Mouse (Mus musculus): ENCODE measurements around the gene Sdhaf4. TPM values are rescaled to one million over a fixed set of nuclear protein-coding genes. Genes with fewer than 3 reads are reported as not detected.
"Not testable (repeated sequence)": the region's sequence is repeated elsewhere in the genome, so short reads cannot be mapped to it uniquely, and the experiment has no call there.

Gene Sdhaf4
- total and polyA plus RNA-seq, 2 experiments from 2014 or later: 41.3 to 111 TPM

DNA sequence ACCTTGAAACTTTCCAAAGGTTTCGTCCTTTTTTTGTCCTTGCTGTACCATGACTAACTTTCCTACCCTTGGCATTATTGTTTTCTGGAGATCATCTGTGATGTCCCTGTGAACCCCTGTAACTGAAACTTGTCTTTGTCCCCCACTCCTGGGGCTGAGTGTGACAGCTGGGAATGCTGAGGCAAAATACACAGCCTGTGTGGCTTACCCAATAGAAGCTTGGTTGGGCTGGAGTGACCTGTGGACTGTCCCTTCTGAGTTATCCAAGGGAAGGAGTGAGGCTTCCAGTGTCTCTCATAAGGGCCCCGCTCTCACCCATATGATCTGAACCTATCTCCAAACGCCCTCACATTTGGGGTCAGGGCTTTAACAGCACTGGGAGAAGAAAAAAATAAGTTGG is 8.0 kb downstream of the Sdhaf4 start:
- Histone ChIP-seq H3K36me3 (ENCODE audit: insufficient read depth, low read length) (peaks cover 10% of the 10 kb centered on the region; the same call in 1 of the 2 replicates), H3K4me1 (ENCODE audit: insufficient read depth, low read length) (no peaks in the 10 kb centered on the region), H3K9ac (replicated peaks; ENCODE audit: low read length, poor library complexity, severe bottlenecking) (no peak overlapping the region), H3K4me3 (ENCODE audit: low read depth, low read length) (no peak overlapping the region), H3K27me3 (ENCODE audit: insufficient read depth, low read length) (no peaks in the 10 kb centered on the region), H3K4me2 (ENCODE audit: low read depth, low read length, poor library complexity, severe bottlenecking) (no peak overlapping the region), H3K27ac (ENCODE audit: low read depth, low read length) (no peak overlapping the region), H3K9me3 (ENCODE audit: low read length) (no peaks in the 10 kb centered on the region)
- ATAC-seq (ENCODE audit: low FRiP score) (no peak), DNase-seq (ENCODE audit: low spot score) (no peak)
- no peak for TF ChIP-seq CTCF (IDR thresholded peaks at IDR 0.05)
- 97% methylated on average over 3 of the region's 3 CpGs for WGBS

DNA sequence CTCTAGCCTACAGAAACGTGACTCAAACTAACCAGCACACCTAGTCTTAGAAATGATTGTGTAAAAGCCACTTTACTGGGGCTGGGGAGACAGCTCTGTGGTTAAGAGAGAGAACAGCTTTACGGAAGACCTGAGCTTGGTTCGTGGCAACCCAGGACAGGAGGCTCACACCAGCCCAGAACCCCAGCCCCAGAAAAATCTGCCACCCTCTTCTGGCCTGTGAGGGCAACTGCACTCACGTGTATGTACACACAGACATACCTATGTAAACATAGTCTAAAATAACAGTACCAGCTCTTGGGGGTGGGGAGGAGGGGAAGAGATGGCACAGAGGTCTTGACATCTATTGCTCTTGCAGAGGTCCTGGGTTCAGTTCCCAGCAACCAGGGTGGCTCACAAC is 10.0 kb downstream of the Sdhaf4 start:
- Histone ChIP-seq H3K4me2 (ENCODE audit: low read depth, low read length, poor library complexity, severe bottlenecking) (no peak overlapping the region), H3K36me3 (ENCODE audit: insufficient read depth, low read length) (peaks cover 7% of the 10 kb centered on the region; the same call in 1 of the 2 replicates), H3K9me3 (ENCODE audit: low read length) (no peaks in the 10 kb centered on the region), H3K9ac (replicated peaks; ENCODE audit: low read length, poor library complexity, severe bottlenecking) (no peak overlapping the region), H3K4me3 (ENCODE audit: low read depth, low read length) (no peak overlapping the region), H3K27me3 (ENCODE audit: insufficient read depth, low read length) (no peaks in the 10 kb centered on the region), H3K27ac (ENCODE audit: low read depth, low read length) (no peak overlapping the region), H3K4me1 (ENCODE audit: insufficient read depth, low read length) (no peaks in the 10 kb centered on the region)
- TF ChIP-seq CTCF (IDR thresholded peaks at IDR 0.05): no peak
- 97% methylated on average over 4 of the region's 4 CpGs for WGBS
- ATAC-seq (ENCODE audit: low FRiP score) (no peak), DNase-seq (ENCODE audit: low spot score) (no peak)

DNA sequence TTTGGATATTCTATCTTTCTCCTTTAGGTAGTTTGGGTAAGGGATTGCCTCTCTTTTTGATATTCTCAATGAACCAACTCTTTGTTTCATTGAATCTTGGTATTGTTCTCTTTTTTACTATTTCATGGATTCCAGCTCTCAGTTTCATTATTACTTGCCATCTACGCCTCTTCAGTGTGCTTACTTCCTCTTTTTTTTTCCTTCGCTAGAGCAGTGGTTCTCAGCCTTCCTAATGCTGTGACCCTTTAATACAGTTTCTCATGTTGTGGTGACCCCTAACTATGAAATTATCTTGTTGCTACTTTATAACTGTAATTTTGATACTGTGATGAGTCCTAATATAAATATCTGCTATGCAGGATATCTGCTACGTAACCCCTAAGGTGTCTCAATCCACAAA is 22.3 kb downstream of the Sdhaf4 start:
- Histone ChIP-seq H3K4me3 (ENCODE audit: low read depth, low read length) (no peak overlapping the region), H3K4me2 (ENCODE audit: low read depth, low read length, poor library complexity, severe bottlenecking) (no peak overlapping the region), H3K36me3 (ENCODE audit: insufficient read depth, low read length) (no peaks in the 10 kb centered on the region), H3K4me1 (ENCODE audit: insufficient read depth, low read length) (no peaks in the 10 kb centered on the region), H3K27me3 (ENCODE audit: insufficient read depth, low read length) (no peaks in the 10 kb centered on the region), H3K27ac (ENCODE audit: low read depth, low read length) (no peak overlapping the region), H3K9me3 (ENCODE audit: low read length) (no peaks in the 10 kb centered on the region), H3K9ac (replicated peaks; ENCODE audit: low read length, poor library complexity, severe bottlenecking) (no peak overlapping the region)
- 94% methylated on average over 3 of the region's 3 CpGs for WGBS
- DNase-seq (ENCODE audit: low spot score): no peak
- no peak for TF ChIP-seq CTCF (IDR thresholded peaks at IDR 0.05)
- ATAC-seq (ENCODE audit: low FRiP score): no peak

- Histone ChIP-seq H3K4me1 (ENCODE audit: insufficient read depth, low read length) (no peaks in the 10 kb centered on the region), H3K4me2 (ENCODE audit: low read depth, low read length, poor library complexity, severe bottlenecking) (no peak overlapping the region), H3K27me3 (ENCODE audit: insufficient read depth, low read length) (no peaks in the 10 kb centered on the region), H3K4me3 (ENCODE audit: low read depth, low read length) (no peak overlapping the region), H3K9ac (replicated peaks; ENCODE audit: low read length, poor library complexity, severe bottlenecking) (no peak overlapping the region), H3K27ac (ENCODE audit: low read depth, low read length) (no peak overlapping the region), H3K36me3 (ENCODE audit: insufficient read depth, low read length) (no peaks in the 10 kb centered on the region), H3K9me3 (ENCODE audit: low read length) (no peaks in the 10 kb centered on the region)
- ATAC-seq (ENCODE audit: low FRiP score) (no peak), DNase-seq (ENCODE audit: low spot score) (no peak)
- 93% methylated on average over 6 of the region's 6 CpGs for WGBS
- no peak for TF ChIP-seq CTCF (IDR thresholded peaks at IDR 0.05)
Observed at GRCm38 (mm10) chr1:23978281-23978680, 27.2 kb downstream of the Sdhaf4 start.

DNA sequence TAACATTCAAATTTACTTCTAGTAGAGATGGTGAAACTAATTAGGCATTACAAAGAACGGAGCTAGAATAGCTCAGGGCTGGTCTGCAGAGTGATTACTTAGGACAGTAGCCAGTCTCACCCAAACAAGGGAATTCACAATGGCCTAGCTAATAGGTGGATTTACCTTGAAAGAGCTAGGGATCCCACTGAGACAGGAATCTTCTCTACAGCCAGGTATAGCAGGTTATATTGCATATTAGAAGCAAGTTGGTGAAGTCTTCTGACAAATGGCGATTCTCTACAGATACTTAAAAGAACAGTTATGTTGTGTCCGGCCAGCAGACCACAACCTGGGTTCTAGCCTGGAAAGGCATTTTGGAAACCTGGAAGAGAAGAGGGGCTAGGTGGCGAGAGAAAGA is 34.3 kb downstream of the Sdhaf4 start:
- not testable (repeated sequence) for H3K27ac ChIP-seq (ENCODE audit: low read depth, low read length); H3K9ac ChIP-seq (replicated peaks; ENCODE audit: low read length, poor library complexity, severe bottlenecking); H3K4me1 ChIP-seq (ENCODE audit: insufficient read depth, low read length); H3K27me3 ChIP-seq (ENCODE audit: insufficient read depth, low read length); H3K9me3 ChIP-seq (ENCODE audit: low read length); H3K4me2 ChIP-seq (ENCODE audit: low read depth, low read length, poor library complexity, severe bottlenecking); H3K36me3 ChIP-seq (ENCODE audit: insufficient read depth, low read length); DNase-seq (ENCODE audit: low spot score); ATAC-seq (ENCODE audit: low FRiP score); H3K4me3 ChIP-seq (ENCODE audit: low read depth, low read length)
- WGBS: 91% methylated on average over 3 of the region's 4 CpGs

DNA sequence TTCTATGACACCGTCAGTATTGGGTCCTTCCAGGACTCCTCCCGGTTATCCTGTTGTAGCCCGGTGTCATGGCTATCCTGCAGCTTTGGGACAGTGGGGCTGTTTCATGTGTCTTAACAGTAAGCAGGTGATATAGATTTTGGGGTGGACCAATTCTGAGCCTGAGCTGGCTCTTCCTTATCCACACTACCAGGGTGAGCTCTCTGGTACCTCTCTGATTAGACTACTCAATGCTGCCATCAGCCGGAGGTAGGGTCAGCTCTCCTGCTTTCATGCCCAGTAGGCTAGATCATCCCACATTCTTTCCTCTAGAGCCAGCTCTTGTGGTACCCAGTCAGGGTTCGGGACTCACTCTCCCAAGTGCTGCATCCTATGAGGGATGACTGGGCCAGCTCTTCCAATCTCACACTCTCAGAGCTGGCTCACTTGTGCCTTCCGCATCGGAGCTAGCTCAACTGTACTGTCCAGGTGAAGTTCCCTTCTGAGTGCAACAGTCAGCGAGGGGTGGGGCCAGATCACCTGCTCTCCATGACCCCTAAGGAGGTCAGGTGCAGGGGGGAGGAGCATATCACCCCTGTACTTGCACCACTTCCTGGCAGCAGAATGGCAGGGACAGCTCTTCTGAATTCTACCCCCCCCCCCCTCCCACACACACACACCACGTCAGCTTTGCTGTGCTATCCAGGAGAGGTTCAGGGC is 37.3 kb downstream of the Sdhaf4 start:
- ATAC-seq (ENCODE audit: low FRiP score) (no peak), DNase-seq (ENCODE audit: low spot score) (no peak)
- Histone ChIP-seq H3K36me3 (ENCODE audit: insufficient read depth, low read length) (no peaks in the 10 kb centered on the region), H3K4me2 (ENCODE audit: low read depth, low read length, poor library complexity, severe bottlenecking) (no peak overlapping the region), H3K27ac (ENCODE audit: low read depth, low read length) (no peak overlapping the region), H3K27me3 (ENCODE audit: insufficient read depth, low read length) (no peaks in the 10 kb centered on the region), H3K9ac (replicated peaks; ENCODE audit: low read length, poor library complexity, severe bottlenecking) (no peak overlapping the region), H3K9me3 (ENCODE audit: low read length) (no peaks in the 10 kb centered on the region), H3K4me1 (ENCODE audit: insufficient read depth, low read length) (no peaks in the 10 kb centered on the region), H3K4me3 (ENCODE audit: low read depth, low read length) (no peak overlapping the region)
- 84% methylated on average over 9 of the region's 9 CpGs for WGBS
- TF ChIP-seq CTCF (IDR thresholded peaks at IDR 0.05): no peak

All from midbrain, postnatal 0 days (tissue).